Mouse (Mus musculus) liver, adult (tissue): ENCODE measurements at regions not wholly inside any gene's neighbourhood (a gene's known extent, or its start where the extent isn't known, plus 50 kb on each side); places are given as distances from the start of the nearest gene placed in this dataset.

Experiments
- GATA4 ChIP-seq: IDR thresholded peaks from 2 replicates; pipeline ENCODE4 v1.6.1; 2014; ENCODE audit warnings: mild to moderate bottlenecking, low read length; ENCODE audit not compliant: insufficient replicate concordance

- TF ChIP-seq GATA4: no peak
Observed at GRCm38 (mm10) chr6:140976989-140977388, 247.9 kb downstream of the Gm11077 start.

GRCm38 (mm10) chr6:140983610-140984009 lies 254.5 kb downstream of the Gm11077 start:
- no peak for TF ChIP-seq GATA4

- no peak for TF ChIP-seq GATA4
Observed at GRCm38 (mm10) chr6:140984249-140984648, 255.2 kb downstream of the Gm11077 start.

GRCm38 (mm10) chr6:140993643-140994580 lies 255.2 kb upstream of the Pde3a start:
- TF ChIP-seq GATA4: no peak

GRCm38 (mm10) chr6:140995340-140996135 lies 253.5 kb upstream of the Pde3a start:
- TF ChIP-seq GATA4: no peak

GRCm38 (mm10) chr6:140998069-140998468 lies 251.0 kb upstream of the Pde3a start:
- TF ChIP-seq GATA4: no peak

GRCm38 (mm10) chr6:141000552-141000951 lies 248.5 kb upstream of the Pde3a start:
- TF ChIP-seq GATA4: peak; percentile 75; the same call in 1 of the 2 replicates

- TF ChIP-seq GATA4: no peak
Observed at GRCm38 (mm10) chr6:141001306-141001705, 247.8 kb upstream of the Pde3a start.

- no peak for TF ChIP-seq GATA4
Observed at GRCm38 (mm10) chr6:141015055-141015681, 233.9 kb upstream of the Pde3a start.

GRCm38 (mm10) chr6:141023501-141023900 lies 225.6 kb upstream of the Pde3a start:
- TF ChIP-seq GATA4: no peak

GRCm38 (mm10) chr6:141027353-141027752 lies 221.7 kb upstream of the Pde3a start:
- TF ChIP-seq GATA4: no peak

- no peak for TF ChIP-seq GATA4
Observed at GRCm38 (mm10) chr6:141027787-141028186, 221.3 kb upstream of the Pde3a start.

GRCm38 (mm10) chr6:141034824-141035223 lies 214.2 kb upstream of the Pde3a start:
- TF ChIP-seq GATA4: no peak

- TF ChIP-seq GATA4: no peak
Observed at GRCm38 (mm10) chr6:141041358-141041757, 207.7 kb upstream of the Pde3a start.
